Mouse (Mus musculus): ENCODE data around the gene Phc1. TPM values are rescaled to one million over a fixed set of nuclear protein-coding genes. Genes with fewer than 3 reads are reported as not detected.

Gene Phc1
- polyA plus RNA-seq, 2 experiments from 2014 or later = 4.9 to 7.7 TPM

GRCm38 (mm10) chr6:122339047-122339647 lies 1.2 kb downstream of the Phc1 start:
- peak; percentile 78 for ATAC-seq

- no peak for ATAC-seq
These were observed 2.8 kb downstream of the Phc1 start for GRCm38 (mm10) chr6:122337546-122337945.

GRCm38 (mm10) chr6:122334786-122335340 lies 5.5 kb downstream of the Phc1 start:
- ATAC-seq = no peak

- ATAC-seq = no peak
These were observed 7.2 kb downstream of the Phc1 start for GRCm38 (mm10) chr6:122333081-122333612.

GRCm38 (mm10) chr6:122325361-122325975 lies 14.9 kb downstream of the Phc1 start:
- no peak for ATAC-seq

- ATAC-seq = no peak
These were observed 21.6 kb downstream of the Phc1 start for GRCm38 (mm10) chr6:122318726-122319125.

DNA sequence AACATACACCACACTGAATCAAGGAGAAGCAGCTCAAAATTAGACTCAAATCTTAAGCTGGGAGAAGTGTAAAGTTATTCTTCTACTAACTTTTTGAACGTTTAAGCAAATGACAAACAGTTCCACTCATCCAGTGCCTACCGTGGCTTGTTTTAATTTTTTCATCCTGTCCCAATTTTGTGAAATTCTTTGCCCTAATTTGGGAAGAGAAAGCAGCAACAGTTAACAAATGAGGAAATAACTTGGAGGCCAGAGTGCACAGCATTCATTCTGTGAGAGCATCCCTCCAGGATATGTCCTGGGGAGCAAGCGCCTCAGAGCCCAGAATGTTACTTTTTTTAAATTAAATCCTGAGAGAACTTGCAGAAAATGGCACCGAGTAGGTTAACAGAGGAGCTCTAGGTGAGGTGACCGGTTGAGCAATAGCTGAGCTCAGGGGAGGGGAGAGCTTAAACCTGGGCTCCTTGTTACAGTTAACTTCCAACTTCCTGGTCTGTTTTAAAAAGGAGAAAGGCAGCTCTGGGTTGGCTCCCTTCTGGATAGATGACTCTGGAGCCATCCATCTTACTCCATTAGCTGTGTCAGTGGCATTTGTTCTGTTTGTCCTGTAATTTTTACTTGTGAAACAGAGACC lies 30.1 kb downstream of the Phc1 start:
- ATAC-seq = no peak

DNA sequence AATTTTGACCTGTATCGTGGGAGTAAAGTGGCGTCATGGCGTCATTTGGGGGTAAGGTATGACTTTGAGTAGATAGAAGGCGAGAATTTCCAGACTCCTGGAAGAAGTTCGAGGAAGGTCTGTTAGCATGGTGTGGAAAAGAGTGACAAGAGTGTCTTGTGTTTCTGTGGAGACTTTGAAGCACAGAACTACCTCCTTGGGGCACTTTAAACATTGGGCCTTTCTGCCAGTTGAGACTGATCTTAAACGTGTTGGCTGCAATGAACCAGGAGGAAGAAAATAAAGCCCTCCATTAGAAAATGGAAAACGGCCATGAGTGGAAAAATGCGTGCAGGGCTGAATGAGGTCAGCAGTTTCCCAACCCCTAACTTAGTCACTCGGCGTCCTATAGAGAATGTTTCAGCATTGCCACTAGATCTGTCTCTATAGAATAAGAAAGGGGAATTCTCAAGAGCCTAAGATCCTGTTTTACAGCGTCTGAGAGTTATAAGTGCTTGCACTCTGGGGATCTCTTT lies 30.9 kb downstream of the Phc1 start:
- ATAC-seq = no peak

GRCm38 (mm10) chr6:122308505-122309393 lies 31.6 kb downstream of the Phc1 start, which contains the start of gene M6pr:
TSS of gene M6pr (plus strand) at chr6:122308720.
- ATAC-seq = peak; percentile 94

DNA sequence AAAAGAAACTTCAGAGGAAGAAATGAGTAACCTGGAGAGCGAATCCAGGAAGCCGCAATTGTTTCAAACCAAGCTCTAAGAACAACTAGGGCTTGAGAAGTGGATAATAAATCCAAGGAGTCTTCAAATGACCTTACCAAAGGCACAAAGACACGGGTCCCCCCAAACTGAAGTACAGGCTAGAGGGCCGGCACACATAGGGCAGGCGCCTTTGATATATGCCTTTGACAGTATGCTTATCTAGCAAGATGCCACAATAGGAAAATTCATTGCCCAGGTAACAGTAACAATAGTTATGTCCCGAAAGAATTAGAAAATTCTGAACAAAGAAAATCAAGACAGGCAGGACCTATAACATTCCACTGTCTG lies 32.2 kb downstream of the Phc1 start:
- ATAC-seq = no peak

- ATAC-seq = no peak
These were observed 33.7 kb downstream of the Phc1 start for GRCm38 (mm10) chr6:122306707-122307106.

DNA sequence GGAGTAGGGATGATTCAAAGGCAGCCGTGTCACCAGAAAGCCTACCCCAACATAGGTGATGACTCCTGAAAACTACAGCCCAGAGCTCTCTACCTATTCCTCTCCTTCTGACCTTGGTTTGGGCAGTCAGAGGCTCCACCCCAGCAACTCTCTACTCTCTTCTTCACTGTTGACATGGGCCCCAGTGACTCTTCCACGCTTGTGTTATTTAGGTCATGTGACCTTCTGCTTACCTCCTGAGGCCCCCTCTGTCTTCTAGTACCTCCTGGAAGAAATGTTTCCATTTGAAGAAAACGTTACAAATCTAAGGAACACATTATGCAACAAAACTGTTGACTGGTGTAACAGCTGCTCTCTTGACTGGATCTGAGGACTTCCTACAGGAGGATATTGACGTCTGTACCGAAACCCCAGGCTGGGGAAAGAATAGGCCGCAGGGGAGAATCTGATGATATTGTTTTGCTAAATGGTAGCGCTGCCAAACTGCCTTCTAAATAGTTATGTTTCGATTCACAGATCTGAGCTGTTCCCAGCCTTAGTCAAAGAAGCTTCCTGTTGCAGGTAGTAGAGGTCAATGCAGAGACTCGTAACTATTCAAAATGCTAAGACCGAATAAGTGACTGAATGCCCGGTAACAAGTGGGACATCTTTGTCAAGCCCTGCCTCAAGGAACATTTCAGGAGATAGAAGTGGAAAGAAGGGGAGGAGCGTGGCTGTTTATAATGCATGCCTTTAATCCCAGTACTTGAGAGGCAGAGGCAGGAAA lies 35.4 kb downstream of the Phc1 start:
- ATAC-seq = no peak

DNA sequence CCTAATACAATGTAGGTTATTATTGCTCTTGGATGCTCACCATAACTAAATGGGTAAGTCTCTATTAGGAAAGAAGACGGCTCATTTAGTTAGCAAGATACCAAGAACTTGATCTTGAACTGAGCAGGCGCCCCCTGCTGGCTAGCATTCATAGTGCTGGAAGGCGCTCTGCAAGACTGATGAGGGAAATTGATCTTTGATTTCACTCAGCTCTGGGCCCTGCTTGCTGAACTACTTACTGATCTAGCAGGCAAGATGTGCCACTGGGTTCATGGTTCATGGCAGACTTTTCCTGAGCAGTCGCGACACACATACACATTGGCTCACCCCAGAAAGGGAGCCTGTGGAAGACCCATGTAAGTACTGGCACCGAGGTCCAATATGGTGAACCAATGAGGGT lies 36.0 kb downstream of the Phc1 start:
- ATAC-seq = no peak

GRCm38 (mm10) chr6:122303526-122303925 lies 36.8 kb downstream of the Phc1 start:
- ATAC-seq = peak; percentile 1

DNA sequence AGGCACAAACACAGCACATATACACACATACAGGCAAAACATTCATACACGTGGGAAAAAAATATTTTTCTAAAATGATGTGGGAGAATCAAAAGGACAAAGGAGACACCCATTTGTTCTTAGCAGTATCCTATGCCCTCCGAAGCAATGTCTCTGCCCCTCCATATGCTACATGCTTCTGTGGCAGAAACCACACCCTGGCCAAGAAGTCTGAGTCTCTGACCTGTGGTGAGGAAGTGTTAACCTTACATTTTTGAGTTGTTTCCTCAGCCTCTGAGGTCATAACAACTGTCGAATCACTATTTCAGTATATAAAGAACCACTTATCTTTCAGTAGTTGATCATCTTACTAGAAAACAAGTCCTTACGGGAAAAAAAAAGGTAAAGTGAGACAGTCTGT lies 37.7 kb downstream of the Phc1 start:
- no peak for ATAC-seq

- no peak for ATAC-seq
These were observed 38.2 kb downstream of the Phc1 start for GRCm38 (mm10) chr6:122302121-122302520.

DNA sequence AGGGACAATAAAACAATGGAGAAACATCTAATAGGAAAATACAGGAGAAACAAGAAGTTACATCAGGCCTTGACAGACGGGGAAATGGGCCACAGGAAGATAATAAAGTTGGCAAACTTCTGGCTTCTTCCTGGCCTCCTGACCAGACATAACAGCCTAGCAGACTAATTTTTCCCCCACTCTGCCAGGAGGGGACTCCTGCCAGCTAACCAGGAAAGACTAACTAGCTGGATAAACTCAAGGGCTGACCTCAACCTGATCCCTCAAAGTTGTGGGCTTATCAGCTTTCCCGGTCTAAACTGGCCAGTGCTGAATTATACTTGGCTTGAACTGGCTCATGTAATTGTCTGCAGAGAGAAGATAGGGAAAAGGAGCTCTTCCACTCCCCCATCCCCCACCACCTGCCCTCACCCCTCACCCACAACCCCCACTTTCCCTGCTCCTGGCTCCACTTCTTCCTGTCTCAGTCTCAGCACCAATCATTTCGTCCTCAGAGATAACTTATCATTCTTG lies 40.7 kb downstream of the Phc1 start:
- ATAC-seq = no peak

- no peak for ATAC-seq
These were observed 42.1 kb downstream of the Phc1 start for GRCm38 (mm10) chr6:122298223-122298609.

GRCm38 (mm10) chr6:122297279-122298222 lies 42.8 kb downstream of the Phc1 start:
- ATAC-seq = no peak

GRCm38 (mm10) chr6:122296918-122297278 lies 43.5 kb downstream of the Phc1 start:
- no peak for ATAC-seq
